Mouse (Mus musculus): ENCODE measurements at regions not wholly inside any gene's neighbourhood (a gene's known extent, or its start where the extent isn't known, plus 50 kb on each side); places are given as distances from the start of the nearest gene placed in this dataset.

- ATAC-seq (ENCODE audit: insufficient number of reproducible peaks, low FRiP score, low TSS enrichment, low read depth): no peak
These were observed 51.0 kb upstream of the Ssbp3 start for GRCm38 (mm10) chr4:106859476-106859875.

GRCm38 (mm10) chr4:106858357-106859088 is 52.0 kb upstream of the Ssbp3 start:
- Histone ChIP-seq H3K4me3 (replicated peaks) (no peak overlapping the region), H3K36me3 (no peaks in the 10 kb centered on the region), H3K27ac (replicated peaks) (no peak overlapping the region), H3K9ac (no peak overlapping the region), H3K4me2 (replicated peaks) (no peak overlapping the region), H3K9me3 (replicated peaks) (no peaks in the 10 kb centered on the region), H3K4me1 (peaks cover 54% of the 10 kb centered on the region), H3K27me3 (no peaks in the 10 kb centered on the region)
- ATAC-seq (ENCODE audit: insufficient number of reproducible peaks, low FRiP score, low TSS enrichment, low read depth): no peak
- 64% methylated on average over 13 of the region's 13 CpGs for WGBS

More at GRCm38 (mm10) chr4:106859476-106859875, 51.0 kb upstream of the Ssbp3 start:
- peaks cover 47% of the 10 kb centered on the region for H3K4me1 ChIP-seq
- no peak overlapping the region for H3K4me3 ChIP-seq (replicated peaks)
- H3K9ac ChIP-seq: no peak overlapping the region
- no peaks in the 10 kb centered on the region for H3K9me3 ChIP-seq (replicated peaks)
- no peaks in the 10 kb centered on the region for H3K36me3 ChIP-seq
- peak overlapping the region; percentile 44 for H3K27ac ChIP-seq (replicated peaks)
- no peaks in the 10 kb centered on the region for H3K27me3 ChIP-seq
- H3K4me2 ChIP-seq (replicated peaks): no peak overlapping the region

- ATAC-seq (ENCODE audit: insufficient number of reproducible peaks, low FRiP score, low TSS enrichment, low read depth): peak; percentile 30; the same call in 1 of the 2 replicates
- WGBS: 13% methylated on average over 19 of the region's 19 CpGs
- Histone ChIP-seq H3K27me3 (no peaks in the 10 kb centered on the region), H3K4me3 (replicated peaks) (no peak overlapping the region), H3K4me1 (peaks cover 35% of the 10 kb centered on the region), H3K4me2 (replicated peaks) (no peak overlapping the region; the same call in 1 of the 2 replicates), H3K9ac (no peak overlapping the region), H3K27ac (replicated peaks) (no peak overlapping the region), H3K9me3 (replicated peaks) (no peaks in the 10 kb centered on the region), H3K36me3 (no peaks in the 10 kb centered on the region)
These were observed 51.0 kb upstream of the Acot11 start for GRCm38 (mm10) chr4:106855771-106856170.

GRCm38 (mm10) chr4:106854361-106855309 is 49.8 kb upstream of the Acot11 start:
- Histone ChIP-seq H3K4me3 (replicated peaks) (peak overlapping the region; percentile 24), H3K36me3 (no peaks in the 10 kb centered on the region), H3K9me3 (replicated peaks) (no peaks in the 10 kb centered on the region), H3K27ac (replicated peaks) (peak overlapping the region; percentile 84), H3K27me3 (no peaks in the 10 kb centered on the region), H3K4me1 (peaks cover 30% of the 10 kb centered on the region), H3K9ac (no peak overlapping the region), H3K4me2 (replicated peaks) (peak overlapping the region; percentile 40)
- peak; percentile 48 for ATAC-seq (ENCODE audit: insufficient number of reproducible peaks, low FRiP score, low TSS enrichment, low read depth)
- WGBS: 9% methylated on average over 15 of the region's 15 CpGs

Data from embryonic facial prominence, embryonic 15.5 days (tissue).